Mouse (Mus musculus) right cerebral cortex, postnatal 25 days (tissue): ENCODE measurements around the gene Vmn1r201.

Experiments used
- DNase-seq: peaks from one replicate; pipeline ENCODE4 v3.0.0; 2022

Vmn1r201 gene

DNA sequence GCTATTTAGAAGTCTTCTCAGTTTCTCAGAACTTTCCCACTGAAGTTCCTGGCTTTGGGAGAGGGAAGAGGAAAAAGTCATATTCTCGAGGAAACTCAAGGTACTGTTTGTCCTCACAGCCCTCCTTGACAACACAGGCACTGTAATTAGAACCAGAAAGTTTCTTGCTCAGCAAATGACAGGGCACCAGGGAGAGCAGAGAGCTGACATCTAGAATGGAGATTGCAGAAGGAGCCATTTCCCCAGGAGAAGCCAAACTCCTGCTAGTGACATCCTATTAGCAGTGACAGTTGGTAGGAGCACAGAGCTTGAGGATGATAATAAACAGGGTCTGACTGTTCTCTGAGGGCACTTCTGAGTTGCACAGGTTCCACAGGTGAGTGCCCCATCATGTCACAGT lies at the start of gene Vmn1r201:
Vmn1r201 (plus strand) TSS at position 301 of the 400 bp plus-strand sequence.
- DNase-seq = no peak

GRCm38 (mm10) chr13:22455145-22455544 lies 16.6 kb upstream of the Vmn1r201 start:
- no peak for DNase-seq

DNA sequence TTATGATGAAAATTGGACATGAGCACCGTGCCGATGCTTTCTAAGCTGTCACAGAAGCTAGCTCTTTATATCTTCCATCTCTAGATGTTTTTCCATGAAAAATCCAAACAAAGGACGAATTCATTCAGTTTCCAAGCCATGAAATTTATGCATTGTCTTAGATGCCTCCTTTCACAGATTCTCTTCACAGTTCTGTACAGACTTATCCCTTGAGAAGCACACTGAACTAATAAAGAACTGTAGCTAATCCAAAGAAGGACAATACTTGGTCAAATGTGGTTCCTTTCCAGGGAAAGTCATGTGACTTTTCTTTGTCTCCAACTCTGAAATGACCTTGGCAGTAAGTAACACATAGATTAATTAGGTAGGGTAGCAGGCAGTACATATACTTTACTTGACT lies 30.7 kb downstream of the Vmn1r201 start:
- DNase-seq = no peak

DNA sequence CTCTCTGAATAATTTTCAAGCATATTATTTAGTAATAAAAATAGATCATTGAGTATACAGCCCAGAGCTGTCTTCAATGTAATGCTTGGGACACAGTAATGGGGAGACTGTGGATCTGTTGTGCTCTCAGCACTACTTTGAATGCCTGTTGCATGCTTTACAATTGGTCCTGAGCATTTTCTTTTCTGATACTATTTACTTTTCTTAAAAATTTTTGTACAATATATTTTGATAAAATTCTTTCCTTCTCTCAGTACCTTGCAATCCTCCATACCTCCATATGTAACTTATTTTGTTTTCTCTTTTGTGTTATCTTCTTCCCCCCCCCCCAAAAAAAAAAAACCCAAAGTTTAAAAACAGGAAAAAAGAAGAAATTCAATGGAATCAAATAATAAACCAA lies 33.6 kb downstream of the Vmn1r201 start, which contains the start of gene Vmn1r202:
Vmn1r202 (minus strand) TSS at position 101 of the 400 bp plus-strand sequence.
- no peak for DNase-seq

DNA sequence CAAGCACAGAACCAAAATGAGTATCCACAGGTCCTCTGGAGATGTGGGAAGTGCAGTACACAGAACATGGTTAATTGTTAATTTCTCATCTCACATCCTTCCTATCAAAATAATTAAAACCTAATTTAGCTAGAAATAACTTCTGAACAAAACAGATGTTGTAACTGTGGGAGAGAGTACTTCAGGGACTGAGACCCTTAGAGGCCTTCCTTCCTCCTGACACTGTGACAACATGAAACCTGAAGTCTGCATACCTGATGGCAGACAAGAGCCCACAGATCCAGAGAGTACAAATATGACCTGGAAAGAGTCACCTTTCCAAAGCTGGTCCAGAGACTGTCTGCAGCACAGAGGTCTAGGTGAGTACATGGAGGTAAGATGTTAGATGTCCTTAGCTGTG lies 46.1 kb downstream of the Vmn1r201 start, which contains the start of gene Vmn1r203:
Vmn1r203 (plus strand) TSS at position 301 of the 400 bp plus-strand sequence.
- DNase-seq = no peak
